Mouse (Mus musculus) myocyte (in vitro differentiated cells): ENCODE results near the gene Primpol. TPM values are rescaled to one million over a fixed set of nuclear protein-coding genes. Genes with fewer than 3 reads are reported as not detected.

Experiments
- H3K27me3 ChIP-seq: one replicate; pipeline ENCODE4 v1.6.1; 2011; ENCODE audit not compliant: control insufficient read depth, insufficient read depth, insufficient read length
- H3K36me3 ChIP-seq: one replicate; pipeline ENCODE4 v1.6.1; 2011; ENCODE audit not compliant: control insufficient read depth, insufficient read depth
- H3K4me2 ChIP-seq: one replicate; pipeline ENCODE4 v1.6.1; 2011; ENCODE audit warnings: low read depth, control low read depth
- H3K4me3 ChIP-seq: one replicate; pipeline ENCODE4 v1.5.1; 2011; ENCODE audit warnings: mild to moderate bottlenecking, control low read depth, moderate library complexity
- H3K79me2 ChIP-seq: one replicate; pipeline ENCODE4 v1.6.1; 2011; ENCODE audit not compliant: control insufficient read depth, insufficient read depth
- H3ac ChIP-seq: one replicate; pipeline ENCODE4 v1.6.1; 2011; ENCODE audit not compliant: control insufficient read depth, insufficient read length
- CEBPB ChIP-seq: IDR thresholded peaks from 2 replicates; pipeline ENCODE4 v1.6.1; 2011; ENCODE audit warnings: mild to moderate bottlenecking, moderate library complexity; ENCODE audit not compliant: poor library complexity, insufficient read depth, severe bottlenecking
- E2F4 ChIP-seq: IDR thresholded peaks from one replicate; pipeline ENCODE4 v1.6.1; 2011; ENCODE audit warnings: mild to moderate bottlenecking, control low read depth, moderate library complexity; ENCODE audit not compliant: insufficient read depth
- MAX ChIP-seq: IDR thresholded peaks from one replicate; pipeline ENCODE4 v1.6.1; 2011; ENCODE audit warnings: low read depth, mild to moderate bottlenecking, control low read depth
- MYOD1 ChIP-seq, 3 experiments: IDR thresholded peaks; one replicate each; pipeline ENCODE4 v1.6.1; 2011; ENCODE audit warnings: control low read depth in 2 of 3, low read depth in 2 of 3, mild to moderate bottlenecking in 2 of 3, moderate library complexity in 1 of 3; ENCODE audit not compliant: insufficient read length in 2 of 3, control insufficient read depth in 1 of 3
- MYOG ChIP-seq, 3 experiments: IDR thresholded peaks; one replicate each; pipeline ENCODE4 v1.6.1; 2011; ENCODE audit warnings: control low read depth in 2 of 3, low read depth in 2 of 3, mild to moderate bottlenecking in 2 of 3; ENCODE audit not compliant: insufficient read length in 2 of 3, control insufficient read depth in 1 of 3, insufficient read depth in 1 of 3
- POLR2A ChIP-seq: IDR thresholded peaks from one replicate; pipeline ENCODE4 v1.6.1; 2011; ENCODE audit warnings: low read depth, mild to moderate bottlenecking, control low read depth, moderate library complexity; ENCODE audit not compliant: insufficient read length
- POLR2AphosphoS2 ChIP-seq: IDR thresholded peaks from one replicate; pipeline ENCODE4 v1.6.1; 2011; ENCODE audit warnings: low read depth, control low read depth; ENCODE audit not compliant: insufficient read length
- REST ChIP-seq: IDR thresholded peaks from one replicate; pipeline ENCODE4 v1.6.1; 2011; ENCODE audit warnings: mild to moderate bottlenecking, control low read depth, moderate library complexity; ENCODE audit not compliant: insufficient read depth, insufficient read length
- SRF ChIP-seq: IDR thresholded peaks from one replicate; pipeline ENCODE4 v1.6.1; 2011; ENCODE audit warnings: low read depth; ENCODE audit not compliant: control insufficient read depth, insufficient read length
- TCF12 ChIP-seq: IDR thresholded peaks from one replicate; pipeline ENCODE4 v1.6.1; 2011; ENCODE audit warnings: mild to moderate bottlenecking, control low read depth; ENCODE audit not compliant: poor library complexity, insufficient read depth, severe bottlenecking
- TCF3 ChIP-seq: IDR thresholded peaks from one replicate; pipeline ENCODE4 v1.6.1; 2011; ENCODE audit warnings: low read depth, control low read depth; ENCODE audit not compliant: insufficient read length
- USF1 ChIP-seq: IDR thresholded peaks from one replicate; pipeline ENCODE4 v1.6.1; 2011; ENCODE audit warnings: low read depth, mild to moderate bottlenecking, control low read depth, moderate library complexity
- polyA plus RNA-seq: library from polyadenylated mRNA; unstranded; fragments of >200 nt; fragmentation: generic; extraction: Trizol; gene quantifications from one replicate; pipeline ENCODE4 v1.2.1, GENCODE M21; 2012; ENCODE audit warnings: missing spikeins

Primpol gene
- polyA plus RNA-seq, 1 experiment = 1.8 TPM

DNA sequence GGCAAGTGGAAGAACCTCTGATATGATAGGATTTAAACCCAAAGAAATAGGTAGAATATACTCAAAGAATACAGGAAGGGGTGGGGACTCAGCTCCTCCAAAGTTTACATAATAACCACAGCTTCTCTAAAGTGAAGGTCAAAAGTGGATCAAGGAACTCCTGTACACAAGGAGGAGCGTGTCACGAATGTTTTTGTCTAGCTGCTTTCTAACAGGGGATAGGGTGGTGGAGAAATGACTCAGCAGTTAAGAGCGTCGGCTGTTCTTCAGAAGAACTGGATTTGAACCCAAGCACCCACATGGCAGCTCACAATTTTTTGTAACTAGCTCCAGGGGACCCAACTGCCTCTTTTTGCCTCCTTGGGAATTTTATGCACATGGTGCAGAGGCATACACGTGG is 22.8 kb upstream of the Primpol start:
- no peaks in the 10 kb centered on the region for H3K79me2 ChIP-seq
- no peak overlapping the region for H3K4me3 ChIP-seq
- H3ac ChIP-seq = no peak overlapping the region
- H3K4me2 ChIP-seq = peak overlapping the region; percentile 54
- H3K36me3 ChIP-seq = peaks cover 17% of the 10 kb centered on the region
- no peaks in the 10 kb centered on the region for H3K27me3 ChIP-seq
- no peak for TF ChIP-seq MYOD1 (IDR thresholded peaks at IDR 0.05; ENCODE audit: control insufficient read depth in 1 of 3, insufficient read length in 2 of 3, low read depth in 2 of 3)
- no peak for TF ChIP-seq MAX
- TF ChIP-seq USF1 = no peak
- no peak for TF ChIP-seq TCF12
- no peak for TF ChIP-seq MYOG (IDR thresholded peaks at IDR 0.05; ENCODE audit: control insufficient read depth in 1 of 3, insufficient read depth in 1 of 3, insufficient read length in 2 of 3, low read depth in 2 of 3)
- TF ChIP-seq CEBPB = no peak
- no peak for TF ChIP-seq REST
- TF ChIP-seq POLR2AphosphoS2 = no peak
- TF ChIP-seq TCF3 = no peak
- no peak for TF ChIP-seq E2F4
- TF ChIP-seq POLR2A = no peak
- no peak for TF ChIP-seq SRF

DNA sequence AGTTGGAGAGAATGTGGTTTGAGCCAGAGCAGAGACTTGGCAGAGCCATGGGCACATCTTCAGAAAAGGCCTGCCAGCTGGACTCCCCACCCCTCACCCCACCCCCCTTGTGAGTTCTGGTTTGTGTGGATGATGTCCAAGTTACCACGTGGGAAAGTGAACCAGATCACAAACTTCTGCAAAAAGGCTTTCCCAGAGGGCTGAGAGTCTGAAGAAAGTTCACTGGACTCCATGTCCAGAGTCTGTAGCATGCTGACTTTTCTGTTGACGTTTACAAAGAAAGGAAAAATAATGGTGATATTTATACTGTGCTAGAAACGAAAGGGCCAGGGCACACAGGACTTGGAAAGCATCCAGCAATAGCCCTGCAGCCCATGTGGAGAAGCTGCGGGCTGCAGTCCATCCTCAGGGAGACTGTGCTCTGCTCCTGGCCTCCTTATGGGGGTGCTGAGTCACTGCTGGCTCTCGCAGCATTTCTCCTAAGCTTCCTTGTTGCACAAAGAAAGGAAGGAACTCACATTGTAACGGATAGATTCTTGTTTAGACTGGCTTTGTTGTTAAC is 22.1 kb upstream of the Primpol start:
- Histone ChIP-seq H3K79me2 (no peaks in the 10 kb centered on the region), H3K4me3 (no peak overlapping the region), H3K4me2 (peak overlapping the region; percentile 54), H3ac (no peak overlapping the region), H3K36me3 (peaks cover 19% of the 10 kb centered on the region), H3K27me3 (no peaks in the 10 kb centered on the region)
- TF ChIP-seq POLR2A (no peak), USF1 (peak; percentile 40)

DNA sequence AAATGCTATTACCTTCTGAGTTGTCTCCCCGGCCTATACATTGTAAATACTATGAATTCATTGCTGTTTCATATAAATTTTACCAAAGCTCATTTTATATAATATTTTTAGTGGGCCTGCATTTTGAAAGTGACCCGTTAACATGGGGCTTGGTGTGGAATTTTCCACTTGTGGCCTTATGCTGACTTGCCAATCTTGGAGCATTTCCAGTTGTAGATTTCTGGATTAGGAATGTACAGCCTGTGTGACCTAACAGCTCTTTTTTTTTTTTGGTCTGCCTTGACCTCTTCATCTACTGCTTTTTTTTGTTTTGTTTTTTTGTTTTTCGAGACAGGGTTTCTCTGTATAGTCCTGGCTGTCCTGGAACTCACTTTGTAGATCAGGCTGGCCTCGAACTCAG is 13.9 kb upstream of the Primpol start:
- no peaks in the 10 kb centered on the region for H3K27me3 ChIP-seq
- H3ac ChIP-seq = no peak overlapping the region
- H3K36me3 ChIP-seq = peaks cover 40% of the 10 kb centered on the region
- TF ChIP-seq MYOG (IDR thresholded peaks at IDR 0.05; ENCODE audit: control insufficient read depth in 1 of 3, insufficient read depth in 1 of 3, insufficient read length in 2 of 3, low read depth in 2 of 3) (no peak), SRF (no peak), POLR2A (no peak), E2F4 (no peak), TCF12 (no peak), REST (no peak), POLR2AphosphoS2 (no peak), MAX (no peak), CEBPB (no peak), TCF3 (no peak), USF1 (no peak), MYOD1 (IDR thresholded peaks at IDR 0.05; ENCODE audit: control insufficient read depth in 1 of 3, insufficient read length in 2 of 3, low read depth in 2 of 3) (no peak)
- H3K4me3 ChIP-seq = no peak overlapping the region
- H3K79me2 ChIP-seq = peaks cover 43% of the 10 kb centered on the region
- H3K4me2 ChIP-seq = no peak overlapping the region

DNA sequence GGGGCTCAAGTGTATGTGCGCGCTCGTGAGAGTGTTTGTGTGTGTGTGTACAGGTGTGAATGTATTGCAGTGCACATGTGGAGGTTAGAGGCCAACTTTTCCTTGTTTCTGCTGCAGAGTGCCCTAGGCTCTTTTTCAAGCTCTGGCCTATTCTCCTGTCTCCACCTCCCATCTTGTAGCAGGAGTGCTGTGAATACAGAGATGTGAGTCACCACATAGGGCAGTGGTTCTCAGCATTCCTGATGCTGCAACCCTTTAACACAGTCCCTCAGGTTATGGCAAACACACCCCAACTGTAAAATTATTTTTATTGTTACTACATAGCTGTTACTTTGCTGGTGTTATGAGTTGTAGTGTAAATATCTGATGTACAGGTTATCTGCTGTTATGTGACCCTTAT is 13.4 kb upstream of the Primpol start:
- no peak for TF ChIP-seq TCF3
- TF ChIP-seq USF1 = no peak
- no peak for TF ChIP-seq MYOD1 (IDR thresholded peaks at IDR 0.05; ENCODE audit: control insufficient read depth in 1 of 3, insufficient read length in 2 of 3, low read depth in 2 of 3)
- no peak for TF ChIP-seq MYOG (IDR thresholded peaks at IDR 0.05; ENCODE audit: control insufficient read depth in 1 of 3, insufficient read depth in 1 of 3, insufficient read length in 2 of 3, low read depth in 2 of 3)
- TF ChIP-seq POLR2A = no peak
- TF ChIP-seq E2F4 = no peak
- TF ChIP-seq CEBPB = no peak
- TF ChIP-seq REST = no peak
- peaks cover 35% of the 10 kb centered on the region for H3K36me3 ChIP-seq
- peaks cover 48% of the 10 kb centered on the region for H3K79me2 ChIP-seq
- no peak overlapping the region for H3ac ChIP-seq
- no peaks in the 10 kb centered on the region for H3K27me3 ChIP-seq
- no peak overlapping the region for H3K4me3 ChIP-seq
- H3K4me2 ChIP-seq = no peak overlapping the region

DNA sequence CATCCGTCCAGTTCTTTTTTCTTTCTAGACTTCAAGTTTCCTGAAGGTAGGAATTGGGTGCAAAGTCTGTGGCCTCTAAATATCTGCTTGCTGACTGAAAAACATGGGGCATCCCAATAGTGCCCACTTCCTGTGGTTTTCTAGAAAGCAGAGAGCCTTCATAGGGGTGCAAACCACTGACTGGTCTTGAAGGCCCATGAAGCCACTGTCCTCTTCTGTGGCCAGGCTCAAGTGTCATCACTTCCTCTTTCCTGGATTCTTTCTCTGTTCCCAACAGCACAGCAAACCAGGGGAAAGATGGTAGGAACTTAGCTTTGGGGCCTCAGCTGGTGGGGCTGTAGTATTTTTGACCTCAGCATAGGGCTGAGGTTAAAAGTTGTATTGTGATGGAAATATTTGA is 11.6 kb upstream of the Primpol start:
- TF ChIP-seq CEBPB (no peak), SRF (no peak), USF1 (no peak), TCF3 (no peak), POLR2AphosphoS2 (no peak)
- Histone ChIP-seq H3ac (no peak overlapping the region), H3K27me3 (no peaks in the 10 kb centered on the region), H3K79me2 (peaks cover 65% of the 10 kb centered on the region), H3K4me2 (no peak overlapping the region), H3K36me3 (peaks cover 22% of the 10 kb centered on the region), H3K4me3 (no peak overlapping the region)
